Mouse (Mus musculus): Measurements from ENCODE around the gene Agps.

DNA sequence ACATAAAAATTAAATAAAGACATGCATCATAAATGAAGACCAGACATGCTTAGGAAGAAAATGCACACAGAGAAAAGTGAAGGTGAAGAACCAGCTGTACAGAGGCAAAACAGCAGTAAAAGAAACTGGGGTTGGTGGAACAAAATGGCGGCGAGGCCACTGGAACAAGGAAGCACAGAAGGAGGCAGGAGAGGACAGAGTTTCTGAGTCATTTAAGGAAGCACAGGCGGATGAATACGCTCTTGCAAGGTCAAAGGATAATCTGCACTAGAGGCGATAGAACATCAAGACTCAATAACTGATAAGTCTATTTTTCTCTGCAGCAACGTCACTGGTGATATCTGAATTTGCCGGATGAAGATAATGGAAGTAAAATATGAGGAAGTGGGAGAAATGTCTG, 1.7 kb upstream of the Agps start:
- no peak for TF ChIP-seq FLI1 (IDR thresholded peaks at IDR 0.05; ENCODE audit: low read length)
- no peak for TF ChIP-seq GATA1 (IDR thresholded peaks at IDR 0.05; ENCODE audit: borderline replicate concordance, low read length)
